Mouse (Mus musculus) erythroblast, embryonic 14.5 days (primary cell): ENCODE results near the gene Med22. TPM values are rescaled to one million over a fixed set of nuclear protein-coding genes. Genes with fewer than 3 reads are reported as not detected.
A peak's percentile ranks its signal among the peaks of the same experiment; 100 is the strongest.

ENCODE experiments used
- H3K27me3 ChIP-seq: 2 replicates; pipeline ENCODE4 v1.6.1; 2012; ENCODE audit warnings: inconsistent platforms; ENCODE audit not compliant: control insufficient read depth
- H3K36me3 ChIP-seq: 2 replicates; pipeline ENCODE4 v1.6.1; 2012; ENCODE audit warnings: mild to moderate bottlenecking, inconsistent platforms; ENCODE audit not compliant: control insufficient read depth
- H3K4me1 ChIP-seq: 2 replicates; pipeline ENCODE4 v1.6.1; 2012; ENCODE audit warnings: inconsistent platforms; ENCODE audit not compliant: control insufficient read depth
- H3K4me3 ChIP-seq: replicated peaks from 2 replicates; pipeline ENCODE3; 2012; ENCODE audit warnings: moderate library complexity, mild to moderate bottlenecking, inconsistent platforms
- H3K9me3 ChIP-seq: 2 replicates; pipeline ENCODE4 v1.6.1; 2012; ENCODE audit warnings: low read length, inconsistent platforms, mixed read lengths; ENCODE audit not compliant: control insufficient read depth
- GATA1 ChIP-seq: IDR thresholded peaks from 2 replicates; pipeline ENCODE4 v1.6.1; 2012; ENCODE audit warnings: low read length, inconsistent platforms, mixed read lengths
- TAL1 ChIP-seq: IDR thresholded peaks from 3 replicates; pipeline ENCODE4 v1.6.1; 2012; ENCODE audit warnings: low read length, inconsistent platforms, mixed read lengths
- polyA plus RNA-seq: library from polyadenylated mRNA; stranded (reverse); fragments of >175 nt; gene quantifications from 2 replicates; pipeline ENCODE4 v1.2.3, GENCODE M21; 2012

Gene Med22
- polyA plus RNA-seq, 1 experiment, result 2.6 TPM

GRCm38 (mm10) chr2:26943253-26943652, 32.8 kb upstream of the Med22 start:
- TF ChIP-seq GATA1, result no peak
- no peak for TF ChIP-seq TAL1
- H3K4me1 ChIP-seq, result peaks cover 2% of the 10 kb centered on the region; the same call in 1 of the 2 replicates
- no peaks in the 10 kb centered on the region for H3K9me3 ChIP-seq
- H3K36me3 ChIP-seq, result peaks cover 9% of the 10 kb centered on the region
- no peaks in the 10 kb centered on the region for H3K27me3 ChIP-seq
- no peak overlapping the region for H3K4me3 ChIP-seq

- H3K4me1 ChIP-seq, result peaks cover 2% of the 10 kb centered on the region; the same call in 1 of the 2 replicates
- H3K9me3 ChIP-seq, result no peaks in the 10 kb centered on the region
- no peak overlapping the region for H3K4me3 ChIP-seq
- TF ChIP-seq TAL1 (no peak), GATA1 (no peak)
- H3K27me3 ChIP-seq, result no peaks in the 10 kb centered on the region
- peaks cover 2% of the 10 kb centered on the region; the same call in 1 of the 2 replicates for H3K36me3 ChIP-seq
Measured at GRCm38 (mm10) chr2:26941539-26941938, 31.1 kb upstream of the Med22 start.

DNA sequence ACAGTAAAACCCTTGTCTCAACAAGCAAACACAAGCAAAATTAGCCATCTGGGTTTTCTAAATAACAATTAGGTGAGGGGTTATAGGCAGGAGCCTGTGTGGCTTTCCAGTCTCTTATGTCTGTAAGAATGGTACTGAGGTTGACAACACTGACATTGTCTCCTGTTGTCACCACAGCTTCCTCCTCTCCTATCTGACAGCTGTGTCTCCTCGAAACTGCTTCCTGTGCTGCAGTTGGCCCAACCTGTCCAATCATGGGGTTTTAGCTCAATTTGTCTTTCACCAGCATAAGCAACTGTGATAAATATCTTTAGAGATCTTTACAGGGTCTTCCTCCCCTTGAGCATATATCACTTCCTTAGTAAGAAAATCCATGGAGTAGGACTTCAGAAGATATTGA, 25.9 kb upstream of the Med22 start:
- H3K9me3 ChIP-seq, result no peaks in the 10 kb centered on the region
- peaks cover 34% of the 10 kb centered on the region for H3K4me1 ChIP-seq
- H3K27me3 ChIP-seq, result no peaks in the 10 kb centered on the region
- no peak for TF ChIP-seq GATA1
- TF ChIP-seq TAL1, result no peak
- peaks cover 4% of the 10 kb centered on the region for H3K36me3 ChIP-seq
- no peak overlapping the region for H3K4me3 ChIP-seq

DNA sequence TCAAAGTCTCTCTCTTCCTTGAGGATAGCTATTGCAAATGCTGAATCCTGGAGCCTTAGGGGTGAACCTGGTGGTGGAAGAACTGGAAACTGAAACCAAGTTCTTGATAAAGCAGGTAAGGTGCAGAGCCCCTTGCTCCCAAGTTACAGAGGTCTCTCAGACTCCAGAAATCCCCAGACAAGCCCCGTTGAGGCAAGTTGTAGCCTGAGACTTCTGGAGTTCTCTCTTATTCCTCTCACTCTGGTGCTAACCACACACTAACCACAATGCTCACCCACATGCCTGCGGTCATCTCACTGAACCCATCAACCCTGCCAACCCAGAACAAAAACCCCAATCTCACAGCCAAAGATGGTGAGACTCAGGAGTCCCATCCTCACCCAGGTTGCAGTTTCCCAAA, 24.8 kb upstream of the Med22 start:
- TF ChIP-seq TAL1 (no peak), GATA1 (no peak)
- no peak overlapping the region for H3K4me3 ChIP-seq
- no peaks in the 10 kb centered on the region for H3K27me3 ChIP-seq

GRCm38 (mm10) chr2:26933304-26934055, 23.0 kb upstream of the Med22 start, which contains the start of the genes Surf4 and Stkld1:
Gene Surf4 (minus strand): TSS chr2:26933928.
Gene Stkld1 (plus strand): TSS chr2:26934047.
- Histone ChIP-seq H3K4me1 (peaks cover 51% of the 10 kb centered on the region), H3K4me3 (peak within 1 kb of the TSS; percentile 92), H3K36me3 (peaks cover 32% of the 10 kb centered on the region), H3K27me3 (no peaks in the 10 kb centered on the region), H3K9me3 (no peaks in the 10 kb centered on the region)
- TF ChIP-seq GATA1, result no peak

More for the DNA sequence above, 24.8 kb upstream of the Med22 start:
- H3K4me1 ChIP-seq, result peaks cover 46% of the 10 kb centered on the region
- H3K9me3 ChIP-seq, result no peaks in the 10 kb centered on the region
- peaks cover 16% of the 10 kb centered on the region for H3K36me3 ChIP-seq

DNA sequence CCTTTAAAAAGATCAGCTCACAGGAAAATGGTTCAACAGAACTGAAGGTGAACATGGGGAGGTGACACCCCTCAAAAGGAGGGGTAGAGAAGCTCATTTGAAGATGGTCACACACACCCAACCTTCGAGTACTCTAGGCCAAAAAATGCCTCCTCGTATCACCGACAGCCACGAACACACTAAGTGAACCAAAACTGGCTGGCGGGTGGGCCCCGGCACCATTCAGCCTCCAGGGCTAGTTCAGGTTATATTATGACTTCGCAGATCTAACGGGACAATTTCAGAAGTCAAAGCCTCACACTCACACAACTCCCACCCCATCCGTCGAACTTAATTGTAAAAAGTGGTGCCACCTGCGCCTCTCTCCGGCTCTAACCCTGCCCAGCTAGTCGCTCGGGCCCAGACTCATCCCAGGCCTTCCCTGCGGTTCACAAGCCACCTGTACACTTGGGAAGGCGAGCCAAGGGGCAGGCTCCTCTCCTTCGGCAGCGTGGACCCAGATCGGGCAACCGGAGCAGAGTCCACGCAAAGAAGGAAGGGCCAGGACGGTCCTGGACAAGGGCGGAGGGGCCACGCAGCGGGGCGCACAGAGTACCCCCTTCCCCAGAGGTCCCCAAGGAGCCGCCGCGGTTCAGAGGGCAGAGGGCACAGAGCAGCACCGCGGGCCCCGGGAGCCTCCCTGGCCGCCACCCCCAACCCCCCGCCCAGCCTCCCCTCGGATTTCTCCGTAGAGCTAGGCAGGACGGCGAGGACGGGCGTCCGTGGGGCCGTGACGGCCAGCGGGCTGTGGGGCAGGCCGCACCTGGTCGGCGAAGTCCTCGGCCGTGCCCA, 22.2 kb upstream of the Med22 start:
- peaks cover 40% of the 10 kb centered on the region for H3K36me3 ChIP-seq
- H3K27me3 ChIP-seq, result no peaks in the 10 kb centered on the region
- peak overlapping the region; percentile 92 for H3K4me3 ChIP-seq
- H3K4me1 ChIP-seq, result peaks cover 56% of the 10 kb centered on the region
- H3K9me3 ChIP-seq, result no peaks in the 10 kb centered on the region
- TF ChIP-seq TAL1 (no peak), GATA1 (no peak)

GRCm38 (mm10) chr2:26930390-26930789, 19.9 kb upstream of the Med22 start:
- Histone ChIP-seq H3K36me3 (peaks cover 63% of the 10 kb centered on the region), H3K27me3 (no peaks in the 10 kb centered on the region), H3K4me1 (peaks cover 53% of the 10 kb centered on the region), H3K4me3 (no peak overlapping the region), H3K9me3 (no peaks in the 10 kb centered on the region)
- no peak for TF ChIP-seq TAL1
- TF ChIP-seq GATA1, result no peak

DNA sequence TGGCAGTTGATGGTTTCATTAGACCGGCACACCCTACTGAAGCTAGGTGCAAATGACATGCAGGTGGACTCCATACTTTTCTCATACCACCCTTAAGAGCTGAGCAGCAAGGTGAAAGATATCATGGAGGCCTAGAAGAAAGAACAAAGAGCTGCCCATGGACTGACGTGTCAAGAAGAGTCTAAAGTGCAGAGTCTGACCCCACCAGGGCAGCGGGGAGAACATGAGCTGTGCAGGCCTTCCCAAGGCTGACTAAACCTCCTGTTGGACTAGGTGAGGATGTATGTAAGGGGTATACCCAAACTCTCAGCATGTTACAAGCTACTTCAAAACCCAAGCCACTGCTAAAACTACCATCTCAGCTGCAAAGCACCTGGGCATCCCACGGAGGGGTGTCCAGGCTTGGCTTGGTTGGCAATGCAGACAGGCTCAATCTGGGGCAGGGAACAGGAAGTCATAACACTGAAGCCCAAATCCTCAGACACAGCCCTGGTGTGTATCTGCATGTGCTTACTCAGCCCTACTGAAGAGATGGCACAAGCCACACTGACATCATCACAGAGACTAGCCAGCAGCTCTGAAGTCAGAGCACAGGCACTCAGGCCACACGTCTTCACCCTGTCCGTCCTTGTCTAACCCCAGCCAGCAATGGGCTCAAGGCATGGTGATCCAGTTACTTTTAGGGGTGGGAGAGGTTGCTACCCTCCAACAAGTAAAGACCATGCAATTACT, 17.4 kb upstream of the Med22 start:
- H3K27me3 ChIP-seq, result no peaks in the 10 kb centered on the region
- peaks cover 88% of the 10 kb centered on the region for H3K36me3 ChIP-seq
- H3K9me3 ChIP-seq, result no peaks in the 10 kb centered on the region
- TF ChIP-seq TAL1 (no peak), GATA1 (no peak)
- H3K4me3 ChIP-seq, result no peak overlapping the region
- peaks cover 36% of the 10 kb centered on the region for H3K4me1 ChIP-seq
